Mouse (Mus musculus) lung, embryonic 16.5 days (tissue): Measurements from ENCODE around the gene Crhbp. TPM values are rescaled to one million over a fixed set of nuclear protein-coding genes. Genes with fewer than 3 reads are reported as not detected.
A peak's percentile ranks its signal among the peaks of the same experiment; 100 is the strongest.

Experiments
- ATAC-seq: fragments of 200-750 bp; cut with Nextera tagmentation; 2 replicates; pipeline ENCODE4 v1.8.0; 2017; ENCODE audit warnings: low read depth, mild to moderate bottlenecking, moderate library complexity
- H3K27ac ChIP-seq: fragments of 300-500 bp; sonication (generic); 2 replicates; pipeline ENCODE4 v1.5.1; 2014; ENCODE audit warnings: mild to moderate bottlenecking, control low read depth, low read length
- H3K27me3 ChIP-seq: fragments of 300-500 bp; sonication (generic); 2 replicates; pipeline ENCODE4 v1.6.1; 2014; ENCODE audit warnings: low read depth, low read length, mixed read lengths; ENCODE audit not compliant: control insufficient read depth, insufficient read depth
- H3K36me3 ChIP-seq: fragments of 300-500 bp; sonication (generic); 2 replicates; pipeline ENCODE4 v1.6.1; 2014; ENCODE audit warnings: low read length; ENCODE audit not compliant: control insufficient read depth, insufficient read depth
- H3K4me1 ChIP-seq: fragments of 300-500 bp; sonication (generic); replicated peaks from 2 replicates; pipeline ENCODE4 v1.6.1; 2014; ENCODE audit warnings: low read length, mixed read lengths; ENCODE audit not compliant: control insufficient read depth, insufficient read depth
- H3K4me2 ChIP-seq: fragments of 300-500 bp; sonication (generic); 2 replicates; pipeline ENCODE4 v1.6.1; 2014; ENCODE audit warnings: low read depth, low read length, control low read depth
- H3K4me3 ChIP-seq: fragments of 300-500 bp; sonication (generic); 2 replicates; pipeline ENCODE4 v1.5.1; 2014; ENCODE audit warnings: mild to moderate bottlenecking, low read length, control low read depth
- H3K9ac ChIP-seq: fragments of 300-500 bp; sonication (generic); 2 replicates; pipeline ENCODE4 v1.6.1; 2014; ENCODE audit warnings: low read length, control low read depth
- H3K9me3 ChIP-seq: fragments of 300-500 bp; sonication (generic); 2 replicates; pipeline ENCODE4 v1.6.1; 2016; ENCODE audit warnings: low read length; ENCODE audit not compliant: control insufficient read depth
- WGBS: fragments of 180-500 bp; shearing (Covaris S2); extraction: QIAGEN DNeasy Blood & Tissue Kit; methylation state at CpG from one replicate; pipeline ENCODE4 v1.1.7; 2014; 5-methylcytosine and 5-hydroxymethylcytosine counted together
- polyA plus RNA-seq: library from polyadenylated mRNA; unstranded; fragments of >200 nt; fragmentation: Nextera tagmentation; extraction: Ambion mirVana; gene quantifications from 2 replicates; pipeline ENCODE4 v1.2.1, GENCODE M21; 2015

Gene Crhbp
- polyA plus RNA-seq, 1 experiment from 2014 or later, result 0.18 TPM

DNA sequence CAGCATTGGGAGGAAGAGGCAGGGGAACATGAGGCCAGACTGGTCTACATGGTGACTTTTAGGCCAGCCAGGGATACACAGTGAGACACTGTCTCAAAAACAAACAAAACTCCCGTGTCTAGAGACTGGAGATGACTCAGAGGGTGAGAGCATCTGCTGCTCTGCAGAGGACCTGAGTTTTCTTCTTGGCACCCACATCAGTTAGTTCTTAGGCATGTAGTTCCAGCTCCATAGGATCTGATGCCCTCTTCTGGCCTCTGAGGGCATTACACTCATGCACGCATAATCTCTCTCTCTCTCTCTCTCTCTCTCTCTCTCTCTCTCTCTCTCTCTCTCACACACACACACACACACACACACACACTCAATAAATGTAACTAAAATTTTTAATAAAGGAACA, 26.2 kb upstream of the Crhbp start:
- no peak overlapping the region for H3K4me3 ChIP-seq
- H3K27me3 ChIP-seq, result no peaks in the 10 kb centered on the region
- no peaks in the 10 kb centered on the region for H3K36me3 ChIP-seq
- no peaks in the 10 kb centered on the region for H3K9me3 ChIP-seq
- no peak for ATAC-seq
- H3K4me1 ChIP-seq, result no peaks in the 10 kb centered on the region
- no peak overlapping the region for H3K9ac ChIP-seq
- no peak overlapping the region for H3K27ac ChIP-seq
- H3K4me2 ChIP-seq, result no peak overlapping the region
- WGBS, result 69% methylated on average over 2 of the region's 2 CpGs

DNA sequence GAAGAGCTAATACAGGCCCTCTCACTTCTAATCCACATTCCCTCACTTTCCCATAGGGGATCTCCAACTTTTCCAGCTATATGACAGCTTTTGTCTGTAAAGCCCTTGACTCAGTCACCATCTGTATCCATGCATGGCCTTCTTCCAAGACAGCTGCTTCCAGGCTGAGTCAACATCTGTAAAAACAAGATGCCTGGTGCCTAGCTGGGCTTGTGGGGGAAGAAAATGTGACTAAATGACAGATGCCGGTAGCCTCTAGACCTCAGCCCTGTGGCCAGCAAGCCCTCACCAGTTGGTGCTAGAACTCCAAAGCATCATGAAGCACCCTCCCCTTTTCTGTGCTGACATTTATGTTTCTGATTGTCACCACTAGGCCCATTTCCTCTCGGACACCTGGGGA, 6.8 kb upstream of the Crhbp start:
- H3K4me2 ChIP-seq, result no peak overlapping the region
- H3K4me1 ChIP-seq, result no peaks in the 10 kb centered on the region
- no peaks in the 10 kb centered on the region for H3K9me3 ChIP-seq
- 45% methylated on average over 2 of the region's 2 CpGs for whole genome bisulfite sequencing
- H3K4me3 ChIP-seq, result no peak overlapping the region
- H3K9ac ChIP-seq, result no peak overlapping the region
- H3K27me3 ChIP-seq, result no peaks in the 10 kb centered on the region
- no peak overlapping the region for H3K27ac ChIP-seq
- no peaks in the 10 kb centered on the region for H3K36me3 ChIP-seq
- ATAC-seq, result no peak

DNA sequence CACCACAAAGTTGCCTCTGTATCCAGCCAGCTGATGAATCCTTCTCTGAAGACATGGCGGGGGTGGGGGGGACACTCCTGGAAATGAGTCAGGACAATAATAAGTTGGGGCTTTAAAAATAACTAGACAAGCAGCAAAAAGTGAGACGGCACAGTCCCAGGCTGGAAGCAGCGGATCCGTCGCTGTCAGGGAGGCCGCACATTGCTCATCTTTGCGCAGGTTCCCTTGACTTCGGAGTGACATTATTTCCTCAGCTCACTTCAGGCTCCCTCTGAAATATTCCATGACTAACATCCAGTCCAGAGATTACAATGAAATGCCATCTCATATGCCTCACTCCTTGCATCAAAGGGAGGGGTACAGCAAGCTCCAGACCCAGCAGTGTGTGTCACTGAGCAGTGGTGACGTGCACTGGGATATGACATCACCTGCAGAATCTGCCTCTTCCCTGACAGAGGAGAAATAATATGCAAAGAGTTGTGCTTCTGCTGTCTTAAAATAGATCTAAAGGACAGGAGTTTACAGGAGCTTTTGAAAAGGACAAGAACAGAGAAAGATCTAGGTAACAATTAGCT, 6.0 kb upstream of the Crhbp start:
- H3K4me2 ChIP-seq, result no peak overlapping the region
- H3K4me3 ChIP-seq, result no peak overlapping the region
- H3K4me1 ChIP-seq, result no peaks in the 10 kb centered on the region
- ATAC-seq, result no peak
- no peaks in the 10 kb centered on the region for H3K9me3 ChIP-seq
- no peak overlapping the region for H3K27ac ChIP-seq
- H3K36me3 ChIP-seq, result no peaks in the 10 kb centered on the region
- H3K9ac ChIP-seq, result no peak overlapping the region
- WGBS, result 80% methylated on average over 9 of the region's 9 CpGs
- H3K27me3 ChIP-seq, result no peaks in the 10 kb centered on the region

DNA sequence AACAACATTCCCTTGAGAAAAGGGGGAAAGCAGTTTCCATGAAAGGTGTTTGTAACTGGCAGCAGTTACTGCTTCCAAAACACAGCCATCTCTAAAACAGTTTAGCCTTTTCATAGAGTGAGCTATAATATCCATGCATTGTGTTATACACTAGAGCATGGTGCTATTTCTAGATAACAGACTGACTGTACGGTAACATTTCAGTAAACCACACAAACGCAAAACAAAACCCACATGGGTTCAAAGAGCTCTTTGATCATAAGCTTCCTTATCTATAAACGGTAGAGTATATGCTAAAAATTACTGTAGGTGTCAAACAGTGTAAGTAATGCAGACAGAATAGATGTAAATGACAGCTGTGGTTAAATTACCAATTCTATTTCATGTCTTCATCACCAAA, 5.0 kb upstream of the Crhbp start:
- Histone ChIP-seq H3K4me3 (no peak overlapping the region), H3K4me2 (no peak overlapping the region), H3K9me3 (no peaks in the 10 kb centered on the region), H3K4me1 (no peaks in the 10 kb centered on the region), H3K27ac (no peak overlapping the region), H3K36me3 (no peaks in the 10 kb centered on the region), H3K9ac (no peak overlapping the region), H3K27me3 (peaks cover 7% of the 10 kb centered on the region)
- no peak for ATAC-seq
- WGBS, result 40% methylated on average over 3 of the region's 3 CpGs

DNA sequence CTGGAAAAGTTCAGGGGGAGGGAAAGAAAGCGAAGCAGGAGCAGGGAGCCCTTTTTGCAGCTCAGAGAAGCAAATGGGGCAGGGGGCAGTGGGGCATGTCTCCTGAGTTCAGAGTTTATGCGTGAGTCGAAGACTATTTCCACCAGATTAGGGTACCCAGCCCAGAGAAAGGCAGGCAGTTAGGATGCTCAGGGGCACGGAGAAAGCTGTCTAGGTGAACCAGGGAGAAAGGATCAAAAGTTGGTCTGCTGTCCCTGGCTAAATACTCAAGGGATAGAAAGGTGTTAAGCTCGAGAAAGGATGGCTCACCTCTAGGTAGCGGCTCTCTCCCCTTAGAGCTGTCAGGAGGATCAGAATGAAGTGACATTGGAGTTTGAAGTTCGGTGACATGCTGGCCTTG, 433 bp downstream of the Crhbp start:
- H3K9me3 ChIP-seq, result no peaks in the 10 kb centered on the region
- peak overlapping the region; percentile 64 for H3K4me2 ChIP-seq
- H3K4me1 ChIP-seq, result peaks cover 5% of the 10 kb centered on the region; the same call in 1 of the 2 replicates
- no peak overlapping the region for H3K27ac ChIP-seq
- no peak for ATAC-seq
- no peaks in the 10 kb centered on the region for H3K36me3 ChIP-seq
- no peak overlapping the region for H3K9ac ChIP-seq
- WGBS, result 12% methylated on average over 7 of the region's 7 CpGs
- peaks cover 24% of the 10 kb centered on the region for H3K27me3 ChIP-seq
- peak overlapping the region; percentile 43 for H3K4me3 ChIP-seq

DNA sequence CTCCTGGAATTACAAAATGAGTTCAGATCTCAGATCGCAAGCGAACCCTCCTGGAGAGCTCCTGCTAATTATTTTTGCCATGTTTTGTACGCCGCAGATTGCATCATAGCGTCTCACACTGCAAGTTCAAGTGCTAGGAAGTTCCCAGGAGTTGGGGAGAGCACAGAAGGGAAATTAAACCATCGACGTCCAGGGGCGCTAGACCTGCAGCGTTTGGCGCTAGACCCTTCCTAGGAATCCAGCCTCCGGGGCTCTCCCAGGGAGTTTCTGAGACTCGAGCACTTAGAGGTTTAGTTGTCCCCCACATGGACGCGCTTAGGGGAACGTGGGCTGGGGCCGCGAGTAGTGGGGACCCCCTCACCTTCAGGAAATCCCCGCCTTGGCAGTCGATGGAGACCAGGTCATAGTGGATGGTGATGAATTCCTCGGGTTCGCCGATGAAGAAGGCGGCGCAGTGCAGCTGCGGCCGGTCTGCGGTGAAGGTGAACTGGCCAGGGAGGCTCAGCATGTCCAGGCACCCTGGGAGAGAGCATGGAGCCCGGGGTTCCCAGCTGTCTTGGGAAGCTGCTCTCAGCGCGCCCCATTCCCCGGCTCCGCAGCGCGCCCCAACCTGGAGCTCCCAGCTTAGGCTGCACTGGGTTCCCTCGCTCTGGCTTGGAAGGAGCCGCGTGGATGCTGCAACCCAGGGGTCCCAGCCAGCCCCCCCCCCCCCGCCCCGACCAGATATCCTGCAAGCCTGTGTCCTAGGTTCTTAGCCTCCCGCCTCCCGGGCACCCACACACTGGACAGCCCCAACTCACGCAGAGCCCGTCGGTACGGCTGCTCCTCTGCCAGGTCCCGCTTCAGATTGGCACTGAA, 1.1 kb downstream of the Crhbp start:
- Histone ChIP-seq H3K36me3 (no peaks in the 10 kb centered on the region), H3K9me3 (no peaks in the 10 kb centered on the region), H3K4me3 (peak overlapping the region; percentile 43), H3K9ac (0 out of 2 replicates have a peak overlapping the region, but pooled peaks have one; percentile 11), H3K4me2 (peak overlapping the region; percentile 64), H3K27me3 (peaks cover 24% of the 10 kb centered on the region), H3K27ac (no peak overlapping the region), H3K4me1 (peaks cover 5% of the 10 kb centered on the region; the same call in 1 of the 2 replicates)
- WGBS, result under 1% methylated on average over 42 of the region's 46 CpGs
- ATAC-seq, result peak; percentile 69

DNA sequence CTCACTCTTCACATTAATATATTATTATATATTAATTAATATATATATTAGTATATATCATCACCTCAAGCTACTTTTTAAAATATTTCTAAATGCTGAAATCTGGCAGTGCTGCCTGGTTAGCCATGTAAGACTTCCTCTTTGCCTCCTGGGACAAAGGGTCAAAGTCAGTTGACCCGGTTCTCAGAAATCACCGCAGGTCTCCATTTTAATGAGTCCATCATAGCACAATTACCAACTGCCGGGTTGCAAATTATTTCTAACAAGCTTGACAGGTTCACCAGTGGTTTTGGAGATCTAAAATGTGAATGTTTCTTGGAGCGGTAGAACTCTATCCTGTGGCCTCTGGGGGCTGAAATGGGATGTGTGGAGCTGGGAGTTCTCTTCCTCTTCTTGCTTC, 1.8 kb downstream of the Crhbp start:
- no peaks in the 10 kb centered on the region for H3K36me3 ChIP-seq
- H3K9me3 ChIP-seq, result no peaks in the 10 kb centered on the region
- peaks cover 5% of the 10 kb centered on the region; the same call in 1 of the 2 replicates for H3K4me1 ChIP-seq
- H3K4me3 ChIP-seq, result no peak overlapping the region
- no peak overlapping the region for H3K9ac ChIP-seq
- H3K4me2 ChIP-seq, result peak overlapping the region; percentile 64; the same call in 1 of the 2 replicates
- peaks cover 24% of the 10 kb centered on the region for H3K27me3 ChIP-seq
- ATAC-seq, result no peak
- 37% methylated on average over 4 of the region's 4 CpGs for WGBS
- no peak overlapping the region for H3K27ac ChIP-seq

DNA sequence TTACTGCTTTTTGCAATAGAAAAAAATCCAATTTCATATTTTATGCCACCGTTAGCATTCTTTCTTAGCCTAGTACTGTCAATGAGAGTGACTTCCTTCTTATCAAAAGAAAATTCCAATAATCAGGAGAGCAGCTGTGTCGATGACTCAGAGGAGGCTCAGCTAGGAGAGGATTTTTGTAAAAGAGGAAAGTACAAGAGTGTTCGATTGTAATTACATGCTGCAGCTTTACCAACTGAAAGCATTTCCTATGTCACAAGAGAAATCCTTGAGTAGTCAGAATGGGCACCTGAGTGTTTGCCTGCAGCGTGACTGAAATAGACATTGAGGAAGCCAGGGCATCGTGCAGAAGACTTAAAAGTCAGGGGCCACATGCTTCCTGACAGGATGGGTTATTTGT, 5.2 kb downstream of the Crhbp start:
- no peak overlapping the region for H3K27ac ChIP-seq
- 58% methylated on average over 5 of the region's 5 CpGs for WGBS
- H3K9me3 ChIP-seq, result no peaks in the 10 kb centered on the region
- no peak overlapping the region for H3K9ac ChIP-seq
- H3K4me1 ChIP-seq, result peaks cover 5% of the 10 kb centered on the region; the same call in 1 of the 2 replicates
- no peak for ATAC-seq
- no peaks in the 10 kb centered on the region for H3K36me3 ChIP-seq
- no peak overlapping the region for H3K4me2 ChIP-seq
- H3K27me3 ChIP-seq, result peaks cover 15% of the 10 kb centered on the region
- H3K4me3 ChIP-seq, result no peak overlapping the region

DNA sequence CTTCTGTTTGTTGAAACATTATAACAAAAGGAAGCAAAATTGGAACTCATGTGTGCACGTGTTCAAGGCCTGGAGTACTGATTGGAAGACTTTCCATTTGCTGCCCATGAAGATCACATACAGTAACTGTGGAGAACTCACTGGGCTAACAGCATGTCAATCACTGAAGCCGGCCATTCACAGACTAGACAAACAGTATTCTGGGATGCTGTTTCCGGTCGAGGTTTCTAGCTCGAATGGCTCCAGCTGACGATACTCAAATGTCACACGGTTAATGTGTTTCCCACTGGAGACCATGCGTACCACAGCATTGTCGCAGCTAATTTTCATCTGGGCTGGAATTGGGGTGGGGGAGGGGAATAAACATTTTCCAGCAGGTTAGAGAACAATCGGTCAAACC, 13.0 kb downstream of the Crhbp start:
- Histone ChIP-seq H3K9me3 (no peaks in the 10 kb centered on the region), H3K9ac (no peak overlapping the region), H3K4me3 (no peak overlapping the region), H3K27ac (no peak overlapping the region), H3K36me3 (no peaks in the 10 kb centered on the region), H3K4me2 (no peak overlapping the region), H3K27me3 (no peaks in the 10 kb centered on the region), H3K4me1 (no peaks in the 10 kb centered on the region)
- 60% methylated on average over 10 of the region's 10 CpGs for whole genome bisulfite sequencing
- ATAC-seq, result no peak
